Mouse (Mus musculus) megakaryocyte, embryonic 14.5 days (primary cell): ENCODE data around the gene Nkain2. TPM values are rescaled to one million over a fixed set of nuclear protein-coding genes. Genes with fewer than 3 reads are reported as not detected.

Experiments
- H3K27me3 ChIP-seq: replicated peaks from 2 replicates; pipeline ENCODE3; 2012; ENCODE audit warnings: inconsistent platforms
- H3K36me3 ChIP-seq: replicated peaks from 2 replicates; pipeline ENCODE3; 2012; ENCODE audit warnings: low read length, inconsistent platforms, mixed read lengths
- H3K4me1 ChIP-seq: 2 replicates; pipeline ENCODE4 v1.6.1; 2012; ENCODE audit warnings: inconsistent platforms
- H3K4me3 ChIP-seq: replicated peaks from 2 replicates; pipeline ENCODE3; 2012; ENCODE audit warnings: moderate library complexity, mild to moderate bottlenecking, inconsistent platforms
- H3K9me3 ChIP-seq: 2 replicates; pipeline ENCODE4 v1.6.1; 2012; ENCODE audit warnings: inconsistent platforms
- FLI1 ChIP-seq: IDR thresholded peaks from 2 replicates; pipeline ENCODE4 v1.6.1; 2012; ENCODE audit warnings: low read length, inconsistent platforms, mixed read lengths
- GATA1 ChIP-seq: IDR thresholded peaks from 3 replicates; pipeline ENCODE4 v1.6.1; 2012; ENCODE audit warnings: mixed read lengths, low read length, inconsistent platforms, borderline replicate concordance
- polyA plus RNA-seq: library from polyadenylated mRNA; stranded (reverse); fragments of >175 nt; gene quantifications from 2 replicates; pipeline ENCODE4 v1.2.3, GENCODE M21; 2012; ENCODE audit warnings: low replicate concordance; ENCODE audit not compliant: insufficient read depth

The Nkain2 gene
- polyA plus RNA-seq, 1 experiment = not detected

DNA sequence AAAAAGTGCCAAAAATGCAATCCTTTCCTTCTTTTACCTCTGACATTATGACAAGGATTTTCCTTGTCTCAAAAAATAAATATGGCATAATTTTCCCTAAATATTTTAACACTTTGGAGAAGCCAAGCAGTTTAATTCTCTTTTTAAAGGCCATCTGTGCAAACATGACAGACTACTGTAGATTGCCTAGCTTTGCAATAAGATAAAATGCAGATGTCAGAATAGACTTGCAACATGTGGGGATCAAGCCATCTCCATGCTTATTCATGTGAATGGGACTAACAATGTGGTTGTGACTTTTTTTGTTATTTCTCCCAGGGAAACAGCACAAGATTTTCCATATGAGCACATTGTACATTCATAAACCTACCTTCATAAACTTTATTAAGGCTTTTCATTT, 476.0 kb downstream of the Nkain2 start:
- Histone ChIP-seq H3K36me3 (no peaks in the 10 kb centered on the region), H3K27me3 (no peaks in the 10 kb centered on the region), H3K4me1 (no peaks in the 10 kb centered on the region), H3K4me3 (no peak overlapping the region), H3K9me3 (no peaks in the 10 kb centered on the region)
- no peak for TF ChIP-seq GATA1

- TF ChIP-seq FLI1 = no peak
- no peak for TF ChIP-seq GATA1
- no peaks in the 10 kb centered on the region for H3K36me3 ChIP-seq
- no peaks in the 10 kb centered on the region for H3K9me3 ChIP-seq
- no peak overlapping the region for H3K4me3 ChIP-seq
- H3K4me1 ChIP-seq = no peaks in the 10 kb centered on the region
- no peaks in the 10 kb centered on the region for H3K27me3 ChIP-seq
Measured at GRCm38 (mm10) chr10:32411331-32411730, 478.9 kb downstream of the Nkain2 start.

- TF ChIP-seq FLI1 (no peak), GATA1 (no peak)
- 0 out of 2 replicates have a peak, but pooled peaks cover 4% of the 10 kb centered on the region for H3K9me3 ChIP-seq
- no peak overlapping the region for H3K4me3 ChIP-seq
- H3K36me3 ChIP-seq = no peaks in the 10 kb centered on the region
- H3K27me3 ChIP-seq = no peaks in the 10 kb centered on the region
- no peaks in the 10 kb centered on the region for H3K4me1 ChIP-seq
Measured at GRCm38 (mm10) chr10:32400961-32401360, 489.3 kb downstream of the Nkain2 start.

DNA sequence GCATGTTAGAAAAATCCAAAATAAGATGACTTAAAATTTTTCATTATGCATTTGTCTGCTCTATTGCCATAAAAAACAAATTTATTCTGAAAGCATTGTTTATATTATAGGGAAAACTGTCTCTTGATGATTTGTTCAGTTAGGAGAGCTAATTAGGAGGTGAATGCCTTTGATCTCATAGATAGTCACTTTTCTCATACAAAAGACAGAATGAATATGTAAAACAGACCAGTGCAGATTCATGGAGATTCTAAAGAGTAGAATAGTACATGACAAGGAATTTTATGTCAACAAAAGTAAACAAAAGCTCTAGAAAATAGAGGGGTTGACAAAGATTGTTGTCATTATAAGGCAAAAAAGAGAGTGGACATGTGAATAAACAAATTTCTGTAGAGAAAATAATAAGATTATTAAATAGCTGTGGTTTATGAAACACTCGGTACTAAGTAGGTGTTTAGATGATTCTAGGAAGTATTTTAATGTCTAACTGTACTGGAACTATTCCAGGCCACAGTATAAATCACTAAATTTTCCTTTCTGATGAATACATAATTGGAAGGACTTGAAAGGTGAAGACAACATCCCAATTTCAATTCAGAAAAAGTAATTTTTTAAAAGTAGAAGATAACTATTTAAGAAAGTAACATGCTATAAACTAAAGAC, 496.3 kb downstream of the Nkain2 start:
- no peaks in the 10 kb centered on the region for H3K27me3 ChIP-seq
- H3K4me1 ChIP-seq = no peaks in the 10 kb centered on the region
- no peaks in the 10 kb centered on the region for H3K9me3 ChIP-seq
- TF ChIP-seq FLI1 (no peak), GATA1 (no peak)
- no peak overlapping the region for H3K4me3 ChIP-seq
- H3K36me3 ChIP-seq = no peaks in the 10 kb centered on the region

GRCm38 (mm10) chr10:32393326-32393725, 496.9 kb downstream of the Nkain2 start:
- TF ChIP-seq GATA1 (no peak), FLI1 (no peak)
- no peak overlapping the region for H3K4me3 ChIP-seq
- no peaks in the 10 kb centered on the region for H3K36me3 ChIP-seq

GRCm38 (mm10) chr10:32312754-32313153, 577.5 kb downstream of the Nkain2 start:
- H3K4me3 ChIP-seq = no peak overlapping the region
- H3K27me3 ChIP-seq = no peaks in the 10 kb centered on the region
- no peak for TF ChIP-seq GATA1
- no peak for TF ChIP-seq FLI1
- H3K4me1 ChIP-seq = no peaks in the 10 kb centered on the region
- H3K36me3 ChIP-seq = no peaks in the 10 kb centered on the region
- H3K9me3 ChIP-seq = peaks cover 13% of the 10 kb centered on the region

More at GRCm38 (mm10) chr10:32393326-32393725, 496.9 kb downstream of the Nkain2 start:
- no peaks in the 10 kb centered on the region for H3K4me1 ChIP-seq
- H3K27me3 ChIP-seq = no peaks in the 10 kb centered on the region
- no peaks in the 10 kb centered on the region for H3K9me3 ChIP-seq

DNA sequence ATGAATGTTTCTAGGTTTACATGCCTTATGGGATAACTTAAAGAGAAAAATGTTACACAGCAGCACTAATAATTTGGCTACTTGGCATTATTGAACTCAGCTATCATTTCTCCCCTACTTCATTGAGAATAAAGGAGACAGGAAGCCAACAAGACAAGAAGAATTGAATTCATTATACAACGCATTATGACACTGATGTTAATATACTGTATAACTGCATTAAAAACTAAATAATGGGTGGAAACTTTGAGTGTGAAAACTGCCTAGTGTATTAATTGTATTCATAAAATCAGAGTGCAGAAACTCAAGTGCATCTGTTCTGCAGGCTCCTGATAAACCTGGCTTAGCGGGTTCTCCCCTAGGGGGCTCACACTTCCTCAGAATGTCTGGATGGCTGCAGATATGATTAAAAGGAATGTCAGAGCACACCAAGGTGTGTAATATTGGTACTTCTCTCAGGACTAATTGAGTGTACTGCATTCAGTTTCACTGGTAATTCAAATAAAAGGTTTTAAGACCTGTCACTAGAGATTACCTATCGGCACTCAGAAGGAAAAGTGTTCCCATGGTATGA, 589.2 kb downstream of the Nkain2 start:
- no peaks in the 10 kb centered on the region for H3K4me1 ChIP-seq
- no peaks in the 10 kb centered on the region for H3K9me3 ChIP-seq
- TF ChIP-seq GATA1 (no peak), FLI1 (no peak)
- H3K4me3 ChIP-seq = no peak overlapping the region
- no peaks in the 10 kb centered on the region for H3K36me3 ChIP-seq
- H3K27me3 ChIP-seq = no peaks in the 10 kb centered on the region

- no peaks in the 10 kb centered on the region for H3K36me3 ChIP-seq
- no peak overlapping the region for H3K4me3 ChIP-seq
- no peak for TF ChIP-seq FLI1
- TF ChIP-seq GATA1 = no peak
- H3K9me3 ChIP-seq = no peaks in the 10 kb centered on the region
- no peaks in the 10 kb centered on the region for H3K4me1 ChIP-seq
- H3K27me3 ChIP-seq = no peaks in the 10 kb centered on the region
Measured at GRCm38 (mm10) chr10:32290487-32290886, 599.8 kb downstream of the Nkain2 start.

DNA sequence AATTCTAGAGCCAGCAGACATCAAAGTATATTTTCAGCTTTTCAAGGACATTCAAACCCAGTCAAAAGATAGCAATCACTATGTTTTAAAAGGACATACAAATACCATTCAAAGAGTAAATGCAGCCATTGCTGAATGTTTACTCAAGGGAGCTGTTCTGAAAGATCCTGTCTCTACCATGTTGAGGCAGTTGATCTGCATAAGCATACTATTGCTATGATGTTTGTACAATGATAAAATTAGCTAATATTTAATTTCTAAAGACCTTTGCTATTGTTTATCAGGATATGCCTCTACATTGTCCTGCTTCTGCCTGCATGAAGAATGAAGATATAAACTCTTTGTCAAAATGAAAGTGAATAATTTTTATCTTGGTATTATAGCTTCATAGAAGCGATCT, 606.6 kb downstream of the Nkain2 start:
- no peak for TF ChIP-seq GATA1
- no peak for TF ChIP-seq FLI1
- Histone ChIP-seq H3K9me3 (no peaks in the 10 kb centered on the region), H3K4me1 (no peaks in the 10 kb centered on the region), H3K36me3 (no peaks in the 10 kb centered on the region), H3K27me3 (no peaks in the 10 kb centered on the region), H3K4me3 (no peak overlapping the region)

- Histone ChIP-seq H3K27me3 (no peaks in the 10 kb centered on the region), H3K4me1 (no peaks in the 10 kb centered on the region), H3K4me3 (no peak overlapping the region), H3K36me3 (no peaks in the 10 kb centered on the region), H3K9me3 (no peaks in the 10 kb centered on the region)
- TF ChIP-seq FLI1 (no peak), GATA1 (no peak)
Measured at GRCm38 (mm10) chr10:32243266-32243882, 646.9 kb downstream of the Nkain2 start.
